Mouse (Mus musculus): ENCODE results near the gene Elk3. TPM values are rescaled to one million over a fixed set of nuclear protein-coding genes. Genes with fewer than 3 reads are reported as not detected.
A peak's percentile ranks its signal among the peaks of the same experiment; 100 is the strongest.

Gene Elk3
- polyA plus RNA-seq, 1 experiment from 2014 or later: 5.7 TPM

GRCm38 (mm10) chr10:93347918-93348505 is 37.1 kb upstream of the Elk3 start:
- peak; percentile 72; the same call in 1 of the 2 replicates for ATAC-seq (ENCODE audit: low read depth)
- H3K4me1 ChIP-seq (ENCODE audit: control insufficient read depth, insufficient read depth, low read length): no peaks in the 10 kb centered on the region
- no peak overlapping the region for H3K9ac ChIP-seq (replicated peaks; ENCODE audit: low read depth, low read length)
- H3K36me3 ChIP-seq (ENCODE audit: control insufficient read depth, insufficient read depth, low read length): no peaks in the 10 kb centered on the region
- no peaks in the 10 kb centered on the region for H3K9me3 ChIP-seq (ENCODE audit: control insufficient read depth, low read length)
- H3K4me2 ChIP-seq (ENCODE audit: low read depth, low read length): no peak overlapping the region
- no peak overlapping the region for H3K4me3 ChIP-seq (ENCODE audit: low read depth, low read length)
- H3K27me3 ChIP-seq (ENCODE audit: control insufficient read depth, insufficient read depth, low read length): no peaks in the 10 kb centered on the region
- no peak overlapping the region for H3K27ac ChIP-seq (ENCODE audit: low read depth, low read length)
- 55% methylated on average over 14 of the region's 14 CpGs for WGBS

GRCm38 (mm10) chr10:93347387-93347786 is 36.5 kb upstream of the Elk3 start:
- ATAC-seq (ENCODE audit: low read depth): no peak
- Histone ChIP-seq H3K27me3 (ENCODE audit: control insufficient read depth, insufficient read depth, low read length) (no peaks in the 10 kb centered on the region), H3K4me3 (ENCODE audit: low read depth, low read length) (no peak overlapping the region), H3K4me1 (ENCODE audit: control insufficient read depth, insufficient read depth, low read length) (no peaks in the 10 kb centered on the region), H3K4me2 (ENCODE audit: low read depth, low read length) (no peak overlapping the region), H3K9ac (replicated peaks; ENCODE audit: low read depth, low read length) (no peak overlapping the region), H3K27ac (ENCODE audit: low read depth, low read length) (no peak overlapping the region), H3K9me3 (ENCODE audit: control insufficient read depth, low read length) (no peaks in the 10 kb centered on the region), H3K36me3 (ENCODE audit: control insufficient read depth, insufficient read depth, low read length) (no peaks in the 10 kb centered on the region)
- 74% methylated on average over 7 of the region's 7 CpGs for WGBS

- 81% methylated on average over 9 of the region's 9 CpGs for WGBS
- ATAC-seq (ENCODE audit: low read depth): no peak
- H3K4me2 ChIP-seq (ENCODE audit: low read depth, low read length): no peak overlapping the region
Observed at GRCm38 (mm10) chr10:93346208-93346936, 35.4 kb upstream of the Elk3 start.

GRCm38 (mm10) chr10:93345497-93345896 is 34.6 kb upstream of the Elk3 start:
- Histone ChIP-seq H3K27me3 (ENCODE audit: control insufficient read depth, insufficient read depth, low read length) (no peaks in the 10 kb centered on the region), H3K9me3 (ENCODE audit: control insufficient read depth, low read length) (no peaks in the 10 kb centered on the region), H3K4me3 (ENCODE audit: low read depth, low read length) (no peak overlapping the region), H3K4me1 (ENCODE audit: control insufficient read depth, insufficient read depth, low read length) (no peaks in the 10 kb centered on the region), H3K36me3 (ENCODE audit: control insufficient read depth, insufficient read depth, low read length) (no peaks in the 10 kb centered on the region), H3K4me2 (ENCODE audit: low read depth, low read length) (no peak overlapping the region), H3K27ac (ENCODE audit: low read depth, low read length) (no peak overlapping the region), H3K9ac (replicated peaks; ENCODE audit: low read depth, low read length) (no peak overlapping the region)
- 82% methylated on average over 2 of the region's 2 CpGs for WGBS
- no peak for ATAC-seq (ENCODE audit: low read depth)

More at GRCm38 (mm10) chr10:93346208-93346936, 35.4 kb upstream of the Elk3 start:
- no peaks in the 10 kb centered on the region for H3K9me3 ChIP-seq (ENCODE audit: control insufficient read depth, low read length)
- no peaks in the 10 kb centered on the region for H3K36me3 ChIP-seq (ENCODE audit: control insufficient read depth, insufficient read depth, low read length)
- no peak overlapping the region for H3K4me3 ChIP-seq (ENCODE audit: low read depth, low read length)
- H3K27ac ChIP-seq (ENCODE audit: low read depth, low read length): no peak overlapping the region
- no peaks in the 10 kb centered on the region for H3K4me1 ChIP-seq (ENCODE audit: control insufficient read depth, insufficient read depth, low read length)
- no peaks in the 10 kb centered on the region for H3K27me3 ChIP-seq (ENCODE audit: control insufficient read depth, insufficient read depth, low read length)
- no peak overlapping the region for H3K9ac ChIP-seq (replicated peaks; ENCODE audit: low read depth, low read length)

- no peak for ATAC-seq (ENCODE audit: low read depth)
- H3K4me3 ChIP-seq (ENCODE audit: low read depth, low read length): no peak overlapping the region
- no peak overlapping the region for H3K27ac ChIP-seq (ENCODE audit: low read depth, low read length)
- H3K4me2 ChIP-seq (ENCODE audit: low read depth, low read length): no peak overlapping the region
- WGBS: 94% methylated on average over 6 of the region's 6 CpGs
- H3K9me3 ChIP-seq (ENCODE audit: control insufficient read depth, low read length): no peaks in the 10 kb centered on the region
- no peaks in the 10 kb centered on the region for H3K4me1 ChIP-seq (ENCODE audit: control insufficient read depth, insufficient read depth, low read length)
- H3K27me3 ChIP-seq (ENCODE audit: control insufficient read depth, insufficient read depth, low read length): no peaks in the 10 kb centered on the region
- no peak overlapping the region for H3K9ac ChIP-seq (replicated peaks; ENCODE audit: low read depth, low read length)
- H3K36me3 ChIP-seq (ENCODE audit: control insufficient read depth, insufficient read depth, low read length): no peaks in the 10 kb centered on the region
Observed at GRCm38 (mm10) chr10:93343469-93343868, 32.5 kb upstream of the Elk3 start.

GRCm38 (mm10) chr10:93342986-93343385 is 32.1 kb upstream of the Elk3 start:
- Histone ChIP-seq H3K4me1 (ENCODE audit: control insufficient read depth, insufficient read depth, low read length) (no peaks in the 10 kb centered on the region), H3K27ac (ENCODE audit: low read depth, low read length) (no peak overlapping the region), H3K27me3 (ENCODE audit: control insufficient read depth, insufficient read depth, low read length) (no peaks in the 10 kb centered on the region), H3K9me3 (ENCODE audit: control insufficient read depth, low read length) (no peaks in the 10 kb centered on the region), H3K9ac (replicated peaks; ENCODE audit: low read depth, low read length) (no peak overlapping the region), H3K4me2 (ENCODE audit: low read depth, low read length) (no peak overlapping the region), H3K4me3 (ENCODE audit: low read depth, low read length) (no peak overlapping the region), H3K36me3 (ENCODE audit: control insufficient read depth, insufficient read depth, low read length) (no peaks in the 10 kb centered on the region)
- WGBS: 95% methylated on average over 3 of the region's 3 CpGs
- ATAC-seq (ENCODE audit: low read depth): no peak

GRCm38 (mm10) chr10:93338526-93338925 is 27.6 kb upstream of the Elk3 start:
- no peaks in the 10 kb centered on the region for H3K27me3 ChIP-seq (ENCODE audit: control insufficient read depth, insufficient read depth, low read length)
- WGBS: 91% methylated on average over 5 of the region's 5 CpGs

GRCm38 (mm10) chr10:93336462-93336931 is 25.6 kb upstream of the Elk3 start:
- Histone ChIP-seq H3K27ac (ENCODE audit: low read depth, low read length) (no peak overlapping the region), H3K36me3 (ENCODE audit: control insufficient read depth, insufficient read depth, low read length) (no peaks in the 10 kb centered on the region), H3K4me1 (ENCODE audit: control insufficient read depth, insufficient read depth, low read length) (no peaks in the 10 kb centered on the region), H3K4me2 (ENCODE audit: low read depth, low read length) (no peak overlapping the region), H3K9ac (replicated peaks; ENCODE audit: low read depth, low read length) (no peak overlapping the region), H3K9me3 (ENCODE audit: control insufficient read depth, low read length) (no peaks in the 10 kb centered on the region), H3K27me3 (ENCODE audit: control insufficient read depth, insufficient read depth, low read length) (no peaks in the 10 kb centered on the region), H3K4me3 (ENCODE audit: low read depth, low read length) (no peak overlapping the region)
- no peak for ATAC-seq (ENCODE audit: low read depth)
- 75% methylated on average over 6 of the region's 6 CpGs for WGBS

More at GRCm38 (mm10) chr10:93338526-93338925, 27.6 kb upstream of the Elk3 start:
- H3K4me3 ChIP-seq (ENCODE audit: low read depth, low read length): no peak overlapping the region
- H3K9me3 ChIP-seq (ENCODE audit: control insufficient read depth, low read length): no peaks in the 10 kb centered on the region
- ATAC-seq (ENCODE audit: low read depth): no peak
- H3K4me1 ChIP-seq (ENCODE audit: control insufficient read depth, insufficient read depth, low read length): no peaks in the 10 kb centered on the region
- H3K4me2 ChIP-seq (ENCODE audit: low read depth, low read length): no peak overlapping the region
- H3K9ac ChIP-seq (replicated peaks; ENCODE audit: low read depth, low read length): no peak overlapping the region
- no peaks in the 10 kb centered on the region for H3K36me3 ChIP-seq (ENCODE audit: control insufficient read depth, insufficient read depth, low read length)
- no peak overlapping the region for H3K27ac ChIP-seq (ENCODE audit: low read depth, low read length)

GRCm38 (mm10) chr10:93335828-93336461 is 25.0 kb upstream of the Elk3 start:
- Histone ChIP-seq H3K4me3 (ENCODE audit: low read depth, low read length) (no peak overlapping the region), H3K9ac (replicated peaks; ENCODE audit: low read depth, low read length) (no peak overlapping the region), H3K9me3 (ENCODE audit: control insufficient read depth, low read length) (no peaks in the 10 kb centered on the region), H3K4me2 (ENCODE audit: low read depth, low read length) (no peak overlapping the region), H3K4me1 (ENCODE audit: control insufficient read depth, insufficient read depth, low read length) (no peaks in the 10 kb centered on the region), H3K27me3 (ENCODE audit: control insufficient read depth, insufficient read depth, low read length) (no peaks in the 10 kb centered on the region), H3K27ac (ENCODE audit: low read depth, low read length) (no peak overlapping the region), H3K36me3 (ENCODE audit: control insufficient read depth, insufficient read depth, low read length) (no peaks in the 10 kb centered on the region)
- 91% methylated on average over 16 of the region's 16 CpGs for WGBS
- no peak for ATAC-seq (ENCODE audit: low read depth)
